Mouse (Mus musculus) embryonic facial prominence, embryonic 11.5 days (tissue): ENCODE data around the gene Sdc4. TPM values are rescaled to one million over a fixed set of nuclear protein-coding genes. Genes with fewer than 3 reads are reported as not detected.

ENCODE experiments used
- ATAC-seq: fragments of 200-750 bp; cut with Nextera tagmentation; replicated peaks from 2 replicates; pipeline ENCODE4 v1.8.0; 2017; ENCODE audit warnings: low read depth; ENCODE audit not compliant: insufficient number of reproducible peaks, low FRiP score, low TSS enrichment
- DNase-seq: peaks from one replicate; pipeline ENCODE4 v3.0.0-alpha.2; 2015; ENCODE audit warnings: low spot score
- H3K27ac ChIP-seq: fragments of 300-500 bp; sonication (generic); replicated peaks from 2 replicates; pipeline ENCODE4 v1.5.1; 2014; ENCODE audit warnings: mild to moderate bottlenecking, low read depth, low read length, control low read depth
- H3K27me3 ChIP-seq: fragments of 300-500 bp; sonication (generic); 2 replicates; pipeline ENCODE4 v1.6.1; 2014; ENCODE audit warnings: mild to moderate bottlenecking, low read length, moderate library complexity, mixed read lengths; ENCODE audit not compliant: control insufficient read depth, insufficient read depth
- H3K36me3 ChIP-seq: fragments of 300-500 bp; sonication (generic); replicated peaks from 2 replicates; pipeline ENCODE4 v1.6.1; 2014; ENCODE audit warnings: low read depth, mild to moderate bottlenecking, low read length, moderate library complexity, mixed read lengths; ENCODE audit not compliant: control insufficient read depth, insufficient read depth
- H3K4me1 ChIP-seq: fragments of 300-500 bp; sonication (generic); 2 replicates; pipeline ENCODE4 v1.6.1; 2014; ENCODE audit warnings: low read length, mixed read lengths; ENCODE audit not compliant: control insufficient read depth, insufficient read depth
- H3K4me2 ChIP-seq: fragments of 300-500 bp; sonication (generic); 2 replicates; pipeline ENCODE4 v1.6.1; 2014; ENCODE audit warnings: low read depth, mild to moderate bottlenecking, control low read depth, low read length, moderate library complexity
- H3K4me3 ChIP-seq: fragments of 300-500 bp; sonication (generic); 2 replicates; pipeline ENCODE4 v1.5.1; 2014; ENCODE audit warnings: low read depth, low read length, control low read depth
- H3K9ac ChIP-seq: fragments of 300-500 bp; sonication (generic); replicated peaks from 2 replicates; pipeline ENCODE4 v1.6.1; 2014; ENCODE audit warnings: mild to moderate bottlenecking, control low read depth, low read length
- H3K9me3 ChIP-seq: fragments of 300-500 bp; sonication (generic); replicated peaks from 2 replicates; pipeline ENCODE4 v1.6.1; 2016; ENCODE audit warnings: mild to moderate bottlenecking, low read length, inconsistent platforms, mixed read lengths; ENCODE audit not compliant: control insufficient read depth
- WGBS: fragments of 180-500 bp; shearing (Covaris S2); extraction: QIAGEN DNeasy Blood & Tissue Kit; methylation state at CpG from one replicate; pipeline ENCODE4 v1.1.7; 2014; 5-methylcytosine and 5-hydroxymethylcytosine counted together
- polyA plus RNA-seq: library from polyadenylated mRNA; unstranded; fragments of >200 nt; fragmentation: Nextera tagmentation; extraction: Ambion mirVana; gene quantifications from 2 replicates; pipeline ENCODE4 v1.2.1, GENCODE M21; 2014

Gene Sdc4
- polyA plus RNA-seq, 1 experiment from 2014 or later: 19.2 TPM

DNA sequence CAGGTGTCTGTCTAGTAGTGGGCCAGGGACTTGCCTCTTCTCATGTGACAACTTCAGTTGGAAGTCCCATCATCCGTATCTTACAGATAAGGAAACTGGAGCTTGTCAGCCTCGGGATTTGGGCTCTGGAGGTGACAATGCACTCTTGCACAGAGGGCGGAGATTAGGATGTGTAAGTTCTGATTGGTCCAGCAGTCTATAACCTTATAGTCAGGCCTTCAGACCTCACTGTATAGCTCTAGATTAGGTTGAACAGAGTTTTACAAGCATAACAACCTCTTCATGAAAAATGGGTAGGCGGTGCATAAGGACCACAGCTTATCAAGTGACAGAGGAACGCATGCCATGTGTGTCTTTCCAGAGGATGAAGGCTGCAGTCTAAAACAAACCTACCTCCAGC lies 23.1 kb upstream of the Sdc4 start:
- H3K27ac ChIP-seq: no peak overlapping the region
- H3K36me3 ChIP-seq: no peaks in the 10 kb centered on the region; the same call in 1 of the 2 replicates
- H3K9me3 ChIP-seq: no peaks in the 10 kb centered on the region
- WGBS: 82% methylated on average over 5 of the region's 5 CpGs
- no peaks in the 10 kb centered on the region for H3K27me3 ChIP-seq
- H3K4me1 ChIP-seq: no peaks in the 10 kb centered on the region; the same call in 1 of the 2 replicates
- no peak for DNase-seq
- ATAC-seq: no peak
- H3K4me2 ChIP-seq: no peak overlapping the region
- H3K9ac ChIP-seq: no peak overlapping the region
- no peak overlapping the region for H3K4me3 ChIP-seq

DNA sequence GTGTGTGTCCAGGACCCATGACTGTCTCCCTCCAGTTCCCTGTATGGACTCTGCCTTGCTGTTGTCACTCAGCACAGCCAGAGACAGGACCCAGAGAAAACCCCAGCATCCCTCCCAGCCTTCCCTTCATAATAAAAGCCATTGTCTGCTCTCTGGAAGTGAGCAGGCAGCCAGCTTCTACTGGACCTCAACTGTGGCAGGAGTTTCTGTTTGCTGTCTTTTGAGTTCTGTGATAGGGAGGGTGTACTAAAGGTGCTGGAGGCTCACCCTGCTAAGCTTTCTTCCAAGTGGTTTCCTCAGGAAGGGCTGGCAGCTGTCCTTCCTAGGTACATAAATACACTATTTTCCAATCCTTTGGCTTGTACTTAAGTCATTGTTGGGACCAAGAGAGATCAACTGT lies 21.5 kb upstream of the Sdc4 start:
- Histone ChIP-seq H3K9me3 (no peaks in the 10 kb centered on the region), H3K4me1 (no peaks in the 10 kb centered on the region; the same call in 1 of the 2 replicates), H3K27ac (no peak overlapping the region), H3K36me3 (no peaks in the 10 kb centered on the region; the same call in 1 of the 2 replicates), H3K9ac (no peak overlapping the region), H3K27me3 (no peaks in the 10 kb centered on the region), H3K4me2 (no peak overlapping the region), H3K4me3 (no peak overlapping the region)
- no peak for DNase-seq
- ATAC-seq: no peak

DNA sequence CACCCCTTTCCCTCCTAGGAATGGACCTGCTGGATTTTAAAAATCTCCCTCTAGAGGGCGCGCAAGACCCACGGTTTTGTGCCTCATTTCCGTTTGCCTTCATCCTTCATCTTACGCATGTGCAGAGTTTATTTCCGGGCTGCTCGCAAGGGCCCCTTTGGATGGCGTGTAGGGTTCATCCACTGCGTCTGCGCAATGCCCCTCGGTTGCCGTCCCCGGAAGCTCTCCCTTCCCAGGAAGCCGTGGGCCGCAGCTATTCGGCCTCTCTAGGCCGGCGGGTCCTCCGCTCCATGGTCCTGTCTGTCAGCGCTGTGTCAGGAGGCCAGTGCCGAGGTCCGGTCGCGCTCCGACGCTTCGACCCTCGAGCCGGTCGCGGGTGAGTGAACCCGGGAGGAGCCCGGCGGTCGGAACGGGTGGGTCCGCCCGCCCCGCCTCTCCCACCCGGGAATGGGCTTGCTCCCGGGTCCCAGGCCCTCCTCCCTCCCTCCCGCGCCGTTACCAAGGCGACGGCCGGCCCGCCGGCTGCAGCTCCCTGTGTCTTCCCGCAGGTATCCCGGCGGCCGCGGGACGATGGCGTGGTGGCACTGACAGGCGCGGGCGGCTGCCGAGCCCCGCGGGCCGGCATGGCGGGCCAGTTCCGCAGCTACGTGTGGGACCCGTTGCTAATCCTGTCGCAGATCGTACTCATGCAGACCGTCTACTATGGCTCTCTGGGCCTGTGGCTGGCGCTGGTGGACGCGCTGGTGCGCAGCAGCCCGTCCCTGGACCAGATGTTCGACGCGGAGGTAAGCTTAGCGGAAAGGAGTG lies 17.3 kb upstream of the Sdc4 start, which contains the start of gene Gm20458:
Gene Gm20458 (plus strand): TSS at position 223 of the 807 bp plus-strand sequence.
- H3K36me3 ChIP-seq: no peaks in the 10 kb centered on the region; the same call in 1 of the 2 replicates
- H3K27ac ChIP-seq: peak within 1 kb of the TSS; percentile 56
- peak within 1 kb of the TSS; percentile 71 for H3K4me2 ChIP-seq
- under 1% methylated on average over 78 of the region's 79 CpGs for WGBS
- DNase-seq: peak; percentile 98
- peak; percentile 99 for ATAC-seq
- peak within 1 kb of the TSS; percentile 77 for H3K9ac ChIP-seq
- no peaks in the 10 kb centered on the region for H3K9me3 ChIP-seq
- peak within 1 kb of the TSS; percentile 92 for H3K4me3 ChIP-seq
- no peaks in the 10 kb centered on the region for H3K27me3 ChIP-seq
- no peaks in the 10 kb centered on the region; the same call in 1 of the 2 replicates for H3K4me1 ChIP-seq

DNA sequence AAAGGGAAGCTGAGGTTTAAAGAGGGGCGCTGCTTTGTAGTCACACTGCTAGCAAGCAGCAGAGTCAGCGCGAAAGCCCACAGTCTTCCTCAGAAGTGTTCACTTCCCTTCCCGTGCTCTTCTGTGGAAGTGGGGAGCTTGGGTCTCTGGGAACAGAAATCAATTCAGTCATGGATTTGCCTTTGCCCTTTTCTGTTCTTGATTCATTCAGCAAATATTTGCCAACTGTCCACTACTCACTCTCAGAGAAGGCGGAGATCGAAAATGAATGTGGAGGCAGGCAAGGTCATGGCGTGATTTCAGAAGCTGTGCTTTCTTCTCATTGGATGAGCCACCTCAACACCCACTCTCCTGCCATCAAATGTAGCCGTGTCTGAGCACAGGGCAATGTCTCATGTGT lies 14.8 kb upstream of the Sdc4 start:
- Histone ChIP-seq H3K4me1 (no peaks in the 10 kb centered on the region; the same call in 1 of the 2 replicates), H3K4me2 (no peak overlapping the region), H3K9me3 (no peaks in the 10 kb centered on the region), H3K36me3 (no peaks in the 10 kb centered on the region), H3K4me3 (no peak overlapping the region), H3K27me3 (no peaks in the 10 kb centered on the region), H3K27ac (no peak overlapping the region), H3K9ac (no peak overlapping the region)
- no peak for DNase-seq
- no peak for ATAC-seq
- 85% methylated on average over 8 of the region's 8 CpGs for WGBS

DNA sequence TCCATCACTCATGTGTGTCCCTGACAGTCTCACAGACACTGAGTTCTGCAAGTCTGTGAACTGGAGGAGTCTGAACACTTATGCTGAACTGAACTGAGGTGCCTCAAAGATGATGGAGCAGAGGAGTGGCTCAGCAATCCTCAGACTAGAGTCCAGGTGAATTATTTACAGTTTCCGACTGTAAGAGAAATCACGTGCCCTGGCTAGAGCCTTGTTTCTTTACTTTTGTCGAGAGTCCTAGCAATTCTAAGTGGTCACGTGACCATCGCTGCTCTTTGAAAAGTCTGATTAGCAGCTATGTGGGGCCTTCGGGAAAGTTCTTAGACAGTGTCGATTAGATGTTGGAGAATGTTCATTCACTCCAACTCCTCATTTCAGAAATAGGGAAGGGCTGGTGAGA lies 14.3 kb upstream of the Sdc4 start:
- H3K36me3 ChIP-seq: no peaks in the 10 kb centered on the region
- ATAC-seq (no peak), DNase-seq (no peak)
- no peak overlapping the region for H3K4me2 ChIP-seq
- no peak overlapping the region for H3K27ac ChIP-seq
- no peak overlapping the region for H3K4me3 ChIP-seq
- no peaks in the 10 kb centered on the region for H3K27me3 ChIP-seq
- H3K4me1 ChIP-seq: no peaks in the 10 kb centered on the region; the same call in 1 of the 2 replicates
- H3K9me3 ChIP-seq: no peaks in the 10 kb centered on the region
- no peak overlapping the region for H3K9ac ChIP-seq
- WGBS: 69% methylated on average over 7 of the region's 7 CpGs

DNA sequence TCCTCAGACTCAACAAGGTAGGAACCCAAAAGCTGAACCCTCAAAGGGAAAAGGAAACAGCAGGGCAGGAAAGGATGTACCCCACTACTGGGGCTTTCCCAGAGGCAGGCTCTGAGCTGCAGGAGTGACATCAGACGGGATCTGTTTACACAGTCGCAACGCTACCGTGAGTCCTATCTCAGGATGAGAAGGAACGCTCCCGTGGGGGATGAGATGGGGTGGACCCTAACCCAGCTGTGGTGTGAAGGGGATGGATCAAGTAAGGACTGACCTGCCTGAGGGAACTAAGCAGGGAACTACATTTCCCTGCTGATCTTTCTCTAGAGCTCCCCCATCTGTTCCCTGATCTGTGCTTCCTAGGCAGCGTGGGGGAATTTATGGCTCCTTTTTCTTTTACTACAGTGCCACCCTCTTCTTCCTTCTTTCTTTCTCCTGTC lies 13.2 kb upstream of the Sdc4 start, which contains the start of gene Sys1:
Gene Sys1 (plus strand): TSS at position 101 of the 437 bp plus-strand sequence.
- H3K9ac ChIP-seq: peak within 1 kb of the TSS; percentile 51
- DNase-seq: no peak
- H3K4me1 ChIP-seq: no peaks in the 10 kb centered on the region; the same call in 1 of the 2 replicates
- ATAC-seq: no peak
- 0 out of 2 replicates have a peak within 1 kb of the TSS, but pooled peaks have one; percentile 3 for H3K4me3 ChIP-seq
- no peaks in the 10 kb centered on the region for H3K36me3 ChIP-seq
- H3K9me3 ChIP-seq: no peaks in the 10 kb centered on the region
- peak within 1 kb of the TSS; percentile 25; the same call in 1 of the 2 replicates for H3K4me2 ChIP-seq
- 2% methylated on average over 7 of the region's 7 CpGs for WGBS
- no peaks in the 10 kb centered on the region for H3K27me3 ChIP-seq
- H3K27ac ChIP-seq: no peak within 1 kb of the TSS

DNA sequence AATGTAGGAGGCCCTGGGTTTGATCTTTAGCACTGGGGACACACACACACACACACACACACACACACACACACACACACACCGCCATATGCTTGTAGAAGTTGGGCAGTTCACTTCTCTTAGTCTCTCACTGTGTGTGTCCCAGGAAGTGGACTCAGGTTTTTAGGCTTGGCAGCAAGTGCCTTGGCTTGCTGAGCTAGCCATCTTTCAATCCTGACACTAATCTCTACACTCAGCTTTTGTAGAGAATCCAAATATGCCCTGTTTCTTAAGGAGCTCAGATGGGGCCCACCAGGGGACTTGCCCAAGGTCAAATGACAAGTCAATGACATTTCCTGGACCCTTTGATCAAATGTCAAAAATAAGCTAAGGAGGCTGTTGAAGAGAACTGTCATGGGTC lies 12.7 kb upstream of the Sdc4 start:
- Histone ChIP-seq H3K9ac (peak overlapping the region; percentile 51), H3K9me3 (no peaks in the 10 kb centered on the region), H3K27me3 (no peaks in the 10 kb centered on the region), H3K36me3 (no peaks in the 10 kb centered on the region), H3K4me3 (no peak overlapping the region), H3K4me1 (no peaks in the 10 kb centered on the region), H3K4me2 (no peak overlapping the region), H3K27ac (no peak overlapping the region)
- WGBS: 87% methylated on average over 1 of the region's 1 CpGs
- ATAC-seq: no peak
- DNase-seq: no peak
